Mouse (Mus musculus) layer of hippocampus, postnatal 25 days (tissue): Measurements from ENCODE around the gene Gm21983. TPM values are rescaled to one million over a fixed set of nuclear protein-coding genes. Genes with fewer than 3 reads are reported as not detected.

ENCODE experiments used
- DNase-seq, 2 experiments: peaks; one replicate each; pipeline ENCODE4 v3.0.0; 2022; ENCODE audit warnings: mixed read lengths in 2 of 2, low spot score in 1 of 2; ENCODE audit errors: extremely low spot score in 1 of 2
- total RNA-seq, 2 experiments: library from RNA; stranded (reverse); gene quantifications; 2 replicates each; pipeline ENCODE4 v1.2.3; 2021

Gm21983 gene
- not detected for total RNA-seq

DNA sequence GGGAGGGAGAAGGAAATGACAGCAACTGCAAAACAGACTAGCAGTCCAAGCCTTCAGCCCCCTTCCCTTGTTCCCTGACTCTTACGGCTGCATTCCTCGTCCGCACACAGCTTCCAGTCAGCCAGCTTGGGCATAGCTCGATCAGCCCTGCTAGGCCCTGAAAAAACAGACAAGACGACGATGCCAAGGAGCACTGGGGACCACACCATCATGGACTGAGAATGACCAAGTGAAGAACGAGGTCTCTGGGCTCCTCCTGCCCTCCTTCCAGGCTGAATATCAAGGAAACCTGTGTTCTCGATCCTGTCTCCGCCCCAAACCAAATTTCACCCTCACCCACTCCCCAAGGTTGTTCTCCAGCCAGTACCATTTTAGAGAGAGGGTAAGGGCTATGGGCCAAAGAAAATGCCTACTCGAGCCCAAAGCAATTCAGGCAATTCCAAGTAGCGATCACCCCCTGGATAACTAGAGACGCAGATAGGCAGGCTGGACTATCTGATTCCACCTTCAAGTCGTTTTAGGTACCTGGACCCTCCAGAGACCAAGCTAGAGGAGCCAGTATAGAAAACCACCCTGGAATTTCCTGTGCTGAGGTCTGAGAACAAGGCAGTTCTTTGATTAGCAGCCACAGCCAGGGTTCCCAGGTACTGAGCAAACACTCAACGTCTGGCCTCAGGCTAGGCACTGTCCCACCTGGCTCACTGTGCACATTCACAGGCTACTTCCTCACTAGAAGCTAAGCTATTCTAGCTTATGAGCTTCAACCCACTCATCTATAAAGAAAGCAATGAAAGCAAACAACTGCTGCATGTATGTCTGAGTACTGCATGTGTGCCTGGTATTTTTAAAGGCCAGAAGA lies at the start of gene Gm21983, which contains the start of gene Mia:
Gm21983 (minus strand) TSS at position 250 of the 859 bp plus-strand sequence.
Mia (minus strand) TSS at position 321 of the 859 bp plus-strand sequence.
- no peak for DNase-seq

DNA sequence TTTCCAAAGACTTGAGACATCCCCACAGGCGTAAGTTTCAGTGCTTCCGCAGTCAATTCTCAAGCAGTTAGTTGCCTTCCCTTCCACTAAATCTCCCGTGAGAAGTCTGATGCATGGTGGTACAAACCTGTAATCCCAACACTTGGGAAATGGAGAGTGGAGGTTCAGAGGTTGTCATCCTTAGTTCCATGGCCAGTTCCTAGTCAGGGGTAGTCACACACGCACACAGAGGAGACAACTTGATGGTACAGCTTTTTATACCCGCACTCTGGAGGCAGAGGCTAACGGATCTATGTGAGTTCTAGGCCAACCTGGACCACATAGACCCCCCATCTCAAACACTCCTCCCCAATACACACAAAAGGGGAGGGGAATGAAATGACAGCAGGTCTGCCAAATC lies 48.0 kb upstream of the Gm21983 start:
- DNase-seq: no peak

DNA sequence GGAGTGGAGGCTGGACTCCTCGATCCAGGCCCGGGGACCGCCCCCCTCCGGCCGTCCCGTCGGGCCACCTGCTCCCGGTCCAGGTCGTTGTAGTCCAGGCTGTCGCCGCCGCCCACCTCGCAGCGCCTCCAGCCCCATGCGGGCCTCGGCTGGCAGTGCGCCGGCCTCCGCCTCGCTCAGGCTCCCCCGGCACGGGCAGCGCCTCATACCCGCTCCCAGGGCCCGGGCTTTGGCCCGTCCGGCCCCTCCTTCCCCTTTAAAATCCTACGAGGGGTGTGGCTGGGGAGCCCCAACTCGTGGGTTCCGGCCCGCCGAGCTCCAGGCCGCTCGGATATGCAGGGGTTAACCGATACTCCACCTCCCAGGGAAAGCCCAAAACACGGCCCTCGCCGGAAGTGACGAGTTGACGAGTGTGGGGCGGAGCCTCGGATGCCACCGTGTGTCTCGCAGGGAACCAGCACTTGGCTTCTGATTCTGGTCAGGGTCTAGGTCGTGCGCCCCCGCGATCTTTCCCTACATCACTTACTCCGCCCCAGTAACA lies 47.5 kb upstream of the Gm21983 start, which contains the start of gene Itpkc:
Itpkc (minus strand) TSS at position 381 of the 541 bp plus-strand sequence.
- DNase-seq: peak; percentile 78 to 82

DNA sequence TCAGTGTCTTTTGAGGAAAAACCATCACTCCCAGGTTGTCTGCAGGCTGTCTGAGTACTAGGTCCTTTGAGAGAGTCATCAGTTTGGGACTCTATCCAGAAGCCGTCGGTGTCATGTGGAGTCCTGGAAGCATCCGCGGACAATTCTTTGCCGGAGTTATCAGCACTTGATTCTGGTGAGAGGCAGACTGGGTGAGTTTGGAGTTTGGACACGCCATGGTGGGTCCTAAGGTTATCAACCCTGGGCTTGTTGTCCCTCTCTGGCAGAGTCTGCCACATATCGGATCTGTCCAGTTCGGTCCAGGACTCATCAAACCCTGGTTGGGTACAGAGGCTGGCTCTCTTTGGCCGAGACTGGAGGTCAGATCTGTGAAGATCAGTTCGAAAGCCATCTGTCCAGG lies 46.8 kb upstream of the Gm21983 start:
- DNase-seq: no peak

DNA sequence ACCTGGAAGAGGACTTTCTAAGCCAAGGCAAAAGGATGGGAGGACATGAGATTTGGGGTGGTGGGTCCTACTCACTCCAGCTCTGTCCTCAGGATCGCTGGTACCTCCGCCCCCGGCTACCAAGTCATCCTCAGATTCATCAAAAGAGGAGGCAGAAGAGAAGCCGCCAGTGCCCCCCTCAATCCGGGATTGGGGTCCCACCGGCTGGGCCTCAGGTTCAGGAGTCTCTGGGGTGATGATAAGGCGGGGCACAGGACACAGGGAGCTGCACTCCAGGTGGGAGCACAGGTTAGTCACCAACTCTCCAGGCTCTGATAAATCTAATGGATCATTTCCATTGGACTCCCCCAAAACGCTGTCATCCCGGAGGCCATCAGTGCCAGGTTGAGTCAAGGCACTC lies 46.4 kb upstream of the Gm21983 start:
- DNase-seq: no peak

DNA sequence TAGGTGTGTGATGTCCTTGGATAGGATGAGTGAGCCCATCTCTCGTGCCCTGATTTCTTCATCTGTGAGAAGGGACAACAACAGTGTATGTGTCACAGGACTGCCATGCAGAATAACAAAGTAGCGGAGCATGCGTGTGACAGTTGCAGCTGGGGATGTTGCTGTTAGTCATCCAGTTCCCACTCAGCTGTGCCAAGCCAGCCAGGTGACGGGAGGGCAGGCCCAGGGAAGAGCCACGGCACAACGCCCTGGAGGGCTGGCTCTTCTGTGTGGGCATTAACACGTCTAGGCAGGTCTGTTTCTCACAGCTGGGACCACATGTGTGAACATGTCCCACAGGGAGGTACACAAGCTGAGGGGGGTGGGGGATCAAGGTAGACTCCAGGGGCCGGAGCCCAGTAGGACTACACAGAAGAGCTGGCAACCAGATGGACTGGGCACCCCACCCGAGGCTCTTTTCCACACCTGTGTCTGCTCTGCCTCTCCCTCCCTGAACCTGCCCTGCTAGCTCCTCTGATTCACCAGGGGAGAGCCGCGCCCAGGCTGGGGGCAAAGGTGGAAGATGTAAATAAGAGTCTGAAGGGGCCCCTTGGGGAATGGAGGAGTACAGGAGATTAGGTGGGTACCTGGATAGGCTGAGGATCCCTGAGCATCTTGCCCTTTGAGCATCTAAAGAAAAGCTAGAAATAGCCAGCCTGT lies 44.1 kb upstream of the Gm21983 start:
- no peak for DNase-seq

DNA sequence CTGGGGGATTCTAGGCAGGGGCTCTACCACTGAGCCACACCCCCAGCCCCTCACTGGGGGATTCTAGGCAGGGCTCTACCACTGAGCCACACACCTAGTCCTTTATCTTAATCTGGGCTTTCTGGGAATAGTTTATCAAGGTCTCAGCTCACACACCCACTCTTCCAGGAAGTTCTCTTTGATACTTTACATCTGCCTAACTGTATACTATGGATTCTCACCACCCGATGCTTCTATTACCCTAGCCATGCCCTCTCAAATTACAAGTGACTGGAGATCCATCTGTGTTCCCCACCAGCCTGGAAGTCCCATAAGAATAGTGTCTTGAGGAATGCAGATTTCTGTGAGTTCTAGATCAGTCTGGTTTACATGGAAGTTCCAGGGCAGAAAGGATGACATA lies 41.7 kb upstream of the Gm21983 start:
- no peak for DNase-seq

DNA sequence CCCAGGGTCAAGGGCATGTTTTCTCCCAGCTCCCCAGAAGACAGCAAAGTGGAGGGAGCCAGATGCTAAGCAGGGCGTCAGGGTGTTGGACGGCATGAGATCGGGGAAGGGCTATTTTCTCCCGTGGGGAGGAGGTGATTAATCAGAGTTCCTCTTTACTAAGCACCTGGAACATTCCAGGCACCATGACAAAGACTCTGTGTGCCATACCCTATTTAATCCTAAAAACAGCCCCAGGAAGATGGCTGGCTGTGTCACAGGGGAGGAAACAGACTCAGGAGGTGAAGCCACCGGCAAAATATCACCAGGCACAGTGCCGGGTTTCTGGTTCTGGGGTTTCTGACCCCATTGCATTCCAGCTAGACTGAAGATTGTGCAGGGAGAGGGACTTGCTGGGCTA lies 41.1 kb upstream of the Gm21983 start:
- DNase-seq: no peak

DNA sequence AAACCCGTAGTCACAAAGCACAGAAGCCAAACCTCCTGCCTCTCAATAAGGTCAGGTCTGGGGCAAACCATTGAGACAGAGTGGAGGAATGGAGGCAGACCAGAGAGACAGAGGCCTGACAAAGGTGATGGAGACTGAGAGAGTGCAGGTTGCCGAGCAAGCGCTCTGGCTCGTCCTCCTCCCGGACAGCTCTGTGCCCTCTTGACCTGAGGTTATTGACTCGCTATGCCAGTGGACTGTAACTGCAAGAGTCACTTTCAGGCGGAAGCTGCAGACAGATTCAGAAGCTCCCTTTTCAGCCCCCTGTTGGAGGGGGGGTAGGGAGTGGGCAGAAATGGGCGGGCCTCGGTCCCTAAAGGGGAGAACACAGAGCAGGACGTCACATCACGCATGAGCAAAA lies 39.1 kb upstream of the Gm21983 start:
- DNase-seq: no peak

DNA sequence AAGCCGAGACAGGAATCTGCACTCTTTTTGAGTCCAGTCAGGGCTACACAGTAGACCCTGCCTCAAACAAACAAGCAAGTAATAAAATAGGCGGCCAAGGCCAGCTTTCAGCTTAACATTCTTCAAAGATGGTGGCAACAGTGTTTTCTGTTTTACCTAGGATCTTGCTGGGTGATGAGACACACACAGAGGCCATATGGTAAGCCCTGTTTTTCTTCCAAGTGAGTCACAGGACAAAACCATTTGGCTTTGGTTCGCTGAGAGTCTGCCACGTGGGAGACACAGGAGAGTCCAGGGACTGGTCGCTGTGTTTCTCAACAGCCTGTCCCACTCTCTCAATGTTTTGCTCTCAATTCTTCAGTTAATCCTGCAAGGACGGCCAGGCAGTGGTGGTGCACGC lies 37.7 kb upstream of the Gm21983 start:
- no peak for DNase-seq

DNA sequence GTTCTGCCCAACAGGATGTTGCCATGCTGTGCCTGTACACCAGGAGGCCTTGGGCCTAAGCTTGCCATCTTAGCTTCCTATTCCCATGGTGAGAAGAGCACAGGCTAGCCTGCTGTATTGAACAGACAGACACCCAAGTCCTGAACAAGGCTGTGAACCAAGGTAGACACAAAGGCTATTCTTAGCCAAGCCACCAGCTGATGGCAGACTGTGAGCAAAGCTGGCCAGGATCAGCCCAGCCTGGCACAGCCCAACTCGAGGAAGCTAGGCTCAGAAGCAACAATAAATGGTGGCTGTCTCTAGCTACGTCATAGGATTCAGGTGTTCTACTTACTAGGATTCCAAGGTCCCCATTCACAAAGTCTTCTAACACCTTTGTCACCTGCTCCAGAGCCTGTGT lies 31.7 kb upstream of the Gm21983 start:
- DNase-seq: no peak

DNA sequence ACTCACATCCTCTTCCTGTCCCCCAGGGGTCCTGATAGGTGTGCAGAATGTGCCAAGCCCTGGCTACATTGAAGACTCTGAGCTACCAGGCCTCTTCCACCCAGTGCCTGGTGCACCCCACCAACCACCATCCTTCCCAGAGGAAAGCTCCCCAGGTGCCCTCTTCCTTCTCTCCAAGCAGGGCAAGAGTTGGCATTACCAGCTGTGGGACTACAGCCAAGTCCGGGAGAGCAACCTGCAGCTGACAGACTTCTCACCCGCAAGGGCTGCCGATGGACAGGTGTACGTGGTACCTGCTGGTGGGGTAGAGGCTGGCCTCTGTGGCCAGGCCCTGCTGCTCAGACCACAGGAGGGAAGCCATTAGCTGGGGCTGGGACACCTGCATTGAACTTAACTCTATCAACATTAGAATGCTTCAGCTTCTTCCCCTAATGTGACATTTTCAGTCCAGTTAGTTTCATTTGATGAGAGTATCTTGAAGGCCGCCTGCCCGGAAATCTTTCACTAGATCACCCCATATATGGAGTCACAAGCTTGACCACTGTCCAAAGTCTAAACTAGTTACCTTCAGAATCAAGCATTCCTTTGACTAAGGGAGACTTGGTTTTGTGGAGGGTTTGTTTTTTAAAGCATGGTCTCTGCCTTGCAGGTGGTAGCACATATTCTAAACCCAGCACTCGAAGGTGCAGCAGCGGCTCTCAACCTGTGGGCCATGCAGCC lies 23.0 kb upstream of the Gm21983 start:
- DNase-seq: no peak

DNA sequence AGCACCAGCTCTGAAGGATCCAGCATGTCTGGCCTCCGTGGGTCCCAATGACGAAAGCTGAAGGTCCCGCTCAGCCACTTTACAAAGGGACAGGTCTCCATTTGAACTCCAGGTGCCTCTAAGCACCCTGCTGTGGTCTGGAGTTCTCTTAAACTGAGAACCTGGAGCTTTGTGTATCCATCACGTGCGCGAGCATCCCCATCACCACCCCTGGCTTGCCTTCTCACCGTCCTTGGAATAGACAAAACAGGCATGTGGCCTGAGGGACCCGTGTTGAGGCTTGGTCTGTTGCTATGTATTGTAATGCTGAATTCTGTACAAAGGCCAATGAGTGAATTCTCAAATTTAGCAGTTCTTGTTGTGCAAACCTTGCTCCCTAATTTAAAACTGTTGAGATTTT lies 17.9 kb upstream of the Gm21983 start:
- DNase-seq: no peak

DNA sequence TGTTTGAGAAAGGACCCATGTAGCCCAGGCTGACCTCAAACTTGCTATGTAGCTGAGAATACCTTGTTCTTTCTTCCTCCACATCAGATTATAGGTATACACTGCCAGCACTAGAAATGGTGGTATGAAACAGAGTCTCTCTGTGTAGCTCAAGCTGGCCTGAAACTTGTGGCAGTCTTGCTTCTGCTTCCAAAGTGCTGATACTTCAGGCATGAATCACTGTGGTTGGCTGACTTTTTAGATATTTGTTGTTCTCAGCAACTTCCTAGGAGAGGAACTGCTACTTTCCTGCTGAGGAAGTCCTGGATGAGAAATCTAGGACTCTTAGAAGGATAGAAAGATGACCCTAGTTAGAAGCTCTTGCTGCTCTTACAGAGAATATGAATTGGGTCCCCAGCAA lies 17.5 kb upstream of the Gm21983 start:
- DNase-seq: no peak

DNA sequence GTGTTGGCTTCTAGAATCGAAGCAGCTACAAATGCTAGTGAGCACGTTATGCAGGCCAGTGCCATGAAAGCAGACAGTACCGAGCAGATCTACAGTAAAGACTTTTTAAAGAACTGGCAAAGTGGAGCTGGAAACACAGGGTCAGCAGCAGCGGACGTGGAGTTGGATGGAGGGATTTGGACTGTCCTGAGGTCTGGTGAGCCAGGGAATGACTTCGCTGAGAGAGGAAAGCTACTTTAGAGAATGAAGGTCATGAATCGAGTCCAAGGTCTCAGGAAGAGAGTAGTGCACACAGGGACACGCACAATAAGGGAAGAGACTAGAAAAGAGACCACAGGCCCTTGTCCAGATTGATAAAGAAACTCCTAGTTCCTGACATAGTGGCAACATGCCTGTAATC lies 16.7 kb upstream of the Gm21983 start:
- DNase-seq: no peak

DNA sequence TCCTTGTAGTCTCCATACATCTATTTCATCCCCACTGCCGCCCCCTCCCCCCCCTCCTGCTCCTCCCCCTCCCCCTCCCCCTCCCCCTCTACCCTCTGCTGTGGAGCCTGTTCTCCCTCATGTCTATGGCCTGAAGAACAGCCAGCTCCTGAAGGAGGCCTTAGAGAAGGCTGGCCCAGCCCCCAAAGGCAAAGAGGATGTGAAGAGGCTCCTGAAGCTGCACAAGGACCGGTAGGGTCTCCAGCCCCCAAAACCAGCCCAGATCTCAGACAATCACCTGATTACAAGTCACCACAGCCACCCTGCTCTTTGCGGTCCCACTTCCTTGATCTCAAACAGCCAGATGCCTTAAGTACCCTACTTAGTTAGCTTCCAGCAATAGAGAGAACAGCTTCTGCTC lies 16.2 kb upstream of the Gm21983 start:
- DNase-seq: no peak

DNA sequence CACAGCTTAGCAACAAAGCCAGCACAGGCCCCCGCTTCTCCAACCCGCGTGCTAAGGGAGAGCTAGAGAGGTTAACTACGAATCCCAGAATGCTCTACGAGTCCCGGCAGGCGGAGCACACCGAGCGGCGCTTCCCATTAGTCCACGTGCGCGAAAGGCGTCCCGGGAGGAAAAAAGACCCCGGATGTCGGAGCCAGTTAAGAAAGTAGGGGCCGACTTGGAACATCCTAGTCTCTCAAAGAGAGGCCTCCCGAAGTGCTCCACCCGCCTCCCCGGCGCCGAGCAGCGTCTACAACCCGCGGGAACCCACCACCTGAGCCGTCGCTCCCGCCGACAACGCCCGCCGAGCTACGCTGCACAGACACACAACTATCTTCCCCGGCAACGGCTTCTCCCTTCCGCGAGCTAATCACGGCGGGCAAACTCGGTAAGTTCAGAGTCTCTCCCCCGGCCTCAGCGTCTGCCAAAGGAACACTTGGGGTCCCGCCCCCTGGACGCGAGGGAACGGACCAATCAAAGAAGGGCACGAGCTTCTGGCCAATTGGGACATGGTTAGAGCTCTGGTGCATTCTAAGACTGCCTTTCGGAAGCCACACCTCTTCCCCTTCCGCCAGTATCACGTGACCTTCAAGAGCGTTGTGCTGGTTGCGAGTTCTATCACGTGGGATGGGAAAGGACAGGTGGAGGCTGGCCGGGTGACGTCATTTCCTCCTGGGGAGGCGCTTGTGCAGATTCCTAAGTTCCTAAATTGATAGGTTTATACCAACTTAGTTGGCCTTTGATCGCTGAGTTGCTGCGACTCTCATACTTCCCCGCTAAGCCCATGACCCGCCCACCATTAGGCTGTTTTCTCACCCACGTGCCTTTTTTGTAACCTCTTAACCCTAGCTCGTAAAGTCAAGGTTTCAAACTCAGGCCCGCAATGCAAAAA lies 15.1 kb upstream of the Gm21983 start, which contains the start of the genes BC024978 and Snrpa:
BC024978 (plus strand) TSS at position 101 of the 931 bp plus-strand sequence.
Snrpa (minus strand) TSS at position 591 of the 931 bp plus-strand sequence.
- peak; percentile 82 to 87 for DNase-seq

DNA sequence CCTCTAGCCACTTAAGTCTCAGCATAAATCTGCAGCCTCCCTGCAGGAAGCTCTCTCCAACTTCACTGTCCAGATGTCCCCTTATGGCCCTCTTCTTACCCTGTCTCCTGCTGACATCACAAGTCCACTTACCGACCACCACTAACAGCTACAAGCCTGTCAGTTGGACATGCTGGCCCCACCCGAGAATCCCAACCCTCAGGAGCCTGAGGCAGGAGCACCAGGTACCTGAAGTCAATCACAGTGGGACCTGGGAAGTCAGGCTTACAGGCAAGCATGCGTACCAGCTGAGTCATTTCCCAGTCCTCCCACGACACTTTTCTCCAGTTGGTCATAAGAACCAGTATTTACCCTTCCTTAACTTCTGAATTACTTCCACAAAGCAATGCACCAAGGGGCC lies 12.8 kb upstream of the Gm21983 start:
- DNase-seq: no peak

DNA sequence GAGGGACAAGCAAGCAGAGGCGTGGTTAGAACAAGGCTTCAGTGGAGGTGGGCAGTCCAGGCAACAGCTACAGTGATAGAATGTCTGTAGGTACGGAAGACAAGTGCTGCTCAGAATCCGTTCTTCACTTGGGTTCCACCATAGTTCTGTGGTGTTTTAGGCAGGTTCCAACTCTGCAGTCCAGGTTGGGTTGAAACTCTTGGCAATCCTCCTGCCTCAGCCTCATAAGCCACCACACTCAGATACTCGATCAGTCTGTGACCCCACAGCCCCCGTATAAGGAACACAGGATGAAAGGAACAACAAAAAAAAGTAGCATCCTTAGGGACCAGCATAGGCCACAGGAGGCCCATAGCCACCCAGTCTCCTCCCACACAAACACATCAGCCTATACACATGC lies 11.5 kb upstream of the Gm21983 start:
- DNase-seq: no peak
